Mouse (Mus musculus): ENCODE measurements around the gene Fam8a1. TPM values are rescaled to one million over a fixed set of nuclear protein-coding genes. Genes with fewer than 3 reads are reported as not detected.

Fam8a1 gene
- polyA plus RNA-seq, 1 experiment = 16.9 TPM

- DNase-seq = no peak
- Histone ChIP-seq H3K4me3 (replicated peaks; ENCODE audit: extremely low read depth, low read depth, low read length) (peak overlapping the region; percentile 29), H3K4me1 (ENCODE audit: control insufficient read depth, insufficient read depth, low read length) (peaks cover 10% of the 10 kb centered on the region)
- under 1% methylated on average over 30 of the region's 30 CpGs for WGBS
- TF ChIP-seq POLR2A (IDR thresholded peaks at IDR 0.05; ENCODE audit: borderline replicate concordance, extremely low read depth, low read depth, low read length) (no peak), CTCF (IDR thresholded peaks at IDR 0.05; ENCODE audit: insufficient read depth, low read length) (no peak)
These were observed 57.1 kb downstream of the Fam8a1 start for GRCm38 (mm10) chr13:46726288-46727037.

DNA sequence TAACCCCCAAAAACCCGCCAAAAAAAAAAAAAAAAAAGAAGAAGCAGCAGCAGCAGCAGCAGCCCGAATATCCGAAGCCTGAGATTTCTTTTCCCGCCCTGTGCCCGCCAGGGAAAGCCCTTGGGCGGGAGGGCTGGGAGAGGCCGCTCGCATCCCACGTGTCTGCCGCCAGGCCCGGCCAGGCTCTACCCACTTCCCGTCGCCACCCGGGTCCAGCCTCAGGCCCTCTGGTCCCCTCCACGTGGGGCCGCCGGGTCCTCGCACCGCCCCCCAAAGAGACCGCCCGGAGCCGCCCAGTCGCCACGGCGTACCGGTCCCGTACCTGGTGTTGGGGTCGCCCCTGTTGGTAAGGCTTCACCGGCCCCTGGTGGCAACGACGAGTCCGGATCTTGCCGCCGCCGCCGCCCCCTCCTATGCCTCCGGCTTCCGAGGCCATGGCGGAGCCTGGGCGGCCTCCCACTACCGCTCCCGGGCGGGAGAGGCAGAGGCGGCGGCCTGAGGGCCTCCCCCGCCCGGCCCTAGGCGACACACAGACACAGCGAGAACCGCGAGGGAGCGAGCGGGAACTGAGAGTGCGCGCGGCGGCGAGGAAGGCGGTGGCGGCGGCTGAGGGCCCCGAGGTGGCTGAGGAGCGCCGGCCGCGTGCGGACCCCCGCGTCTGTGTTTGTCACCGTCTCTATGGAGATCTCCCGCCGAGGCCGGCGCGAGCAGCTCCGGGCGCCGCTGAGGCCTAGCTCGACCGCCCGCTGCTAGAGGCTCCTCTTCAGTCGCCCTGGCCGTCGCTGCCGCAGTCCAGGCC lies 57.9 kb downstream of the Fam8a1 start:
- DNase-seq = peak; percentile 68
- under 1% methylated on average over 80 of the region's 85 CpGs for WGBS
- TF ChIP-seq POLR2A (IDR thresholded peaks at IDR 0.05; ENCODE audit: borderline replicate concordance, extremely low read depth, low read depth, low read length) (no peak), CTCF (IDR thresholded peaks at IDR 0.05; ENCODE audit: insufficient read depth, low read length) (no peak)

More for the DNA sequence above, 57.9 kb downstream of the Fam8a1 start:
- Histone ChIP-seq H3K4me1 (ENCODE audit: control insufficient read depth, insufficient read depth, low read length) (peaks cover 8% of the 10 kb centered on the region), H3K4me3 (replicated peaks; ENCODE audit: extremely low read depth, low read depth, low read length) (peak overlapping the region; percentile 78)

Other genes with a start within 250 kb of the Fam8a1 start
- 9.7 and 17.8 TPM in 2 replicates for gene Cap2, start 167.7 kb upstream of the Fam8a1 start, polyA plus RNA-seq (2012; rRNA removed)
- gene Nup153, start 58.4 kb downstream of the Fam8a1 start, polyA plus RNA-seq (2012; rRNA removed) = 58.8 and 70.4 TPM in 2 replicates